Comparison of ENCODE assay signal across 13 mouse cellular contexts in genomic region chr9:31980459-31980858, GRCm38 (mm10).
"Had no signal": no experiment of that assay in that cellular context is flagged by ENCODE, and none has a peak within 500 bp of the region (broad histone marks: within the 10 kb centered on the region; RNA-seq: fewer than 3 reads in every experiment).

No protein-coding gene starts in this region.

- H3K4me1 ChIP-seq: liver, embryonic 15.5 days; midbrain, embryonic 13.5 days; stomach, embryonic 15.5 days had no signal

- H3K27me3 ChIP-seq: limb, embryonic 12.5 days; liver, embryonic 15.5 days; midbrain, embryonic 13.5 days; stomach, embryonic 15.5 days had no signal

- H3K9me3 ChIP-seq: limb, embryonic 12.5 days; liver, embryonic 15.5 days; midbrain, embryonic 13.5 days; stomach, embryonic 15.5 days had no signal

- H3K36me3 ChIP-seq: limb, embryonic 12.5 days; liver, embryonic 15.5 days; midbrain, embryonic 13.5 days; stomach, embryonic 15.5 days had no signal

- H3K27ac ChIP-seq: limb, embryonic 12.5 days; liver, embryonic 15.5 days; midbrain, embryonic 13.5 days; stomach, embryonic 15.5 days had no signal

- H3K4me3 ChIP-seq: limb, embryonic 12.5 days; liver, embryonic 15.5 days; midbrain, embryonic 13.5 days; stomach, embryonic 15.5 days had no signal

- H3K4me2 ChIP-seq: limb, embryonic 12.5 days; liver, embryonic 15.5 days; midbrain, embryonic 13.5 days; stomach, embryonic 15.5 days had no signal

- ATAC-seq: lung, postnatal 0 days; midbrain, embryonic 13.5 days had no signal

- DNase-seq: kidney, postnatal 25 days; layer of hippocampus, adult 9-11 months; layer of hippocampus, postnatal 36 days; liver; lung, adult 2 months; lung, postnatal 36 days; right cerebral cortex, postnatal 14 days; thymus, postnatal 36 days had no signal

- H3K9ac ChIP-seq: limb, embryonic 12.5 days; liver, embryonic 15.5 days; midbrain, embryonic 13.5 days; stomach, embryonic 15.5 days had no signal
